Mouse (Mus musculus): ENCODE results near the gene Nol4l. TPM values are rescaled to one million over a fixed set of nuclear protein-coding genes. Genes with fewer than 3 reads are reported as not detected.
A peak's percentile ranks its signal among the peaks of the same experiment; 100 is the strongest.

The Nol4l gene
- polyA plus RNA-seq, 1 experiment from 2014 or later, result 25.6 TPM

- 71% methylated on average over 4 of the region's 4 CpGs for WGBS
- peaks cover 28% of the 10 kb centered on the region for H3K4me1 ChIP-seq (replicated peaks)
- H3K9ac ChIP-seq, result no peak overlapping the region
- no peaks in the 10 kb centered on the region for H3K36me3 ChIP-seq
- no peak overlapping the region for H3K4me2 ChIP-seq (replicated peaks)
- H3K27ac ChIP-seq, result no peak overlapping the region
- H3K27me3 ChIP-seq (replicated peaks), result no peaks in the 10 kb centered on the region
- no peak overlapping the region for H3K4me3 ChIP-seq (replicated peaks)
- H3K9me3 ChIP-seq, result no peaks in the 10 kb centered on the region
- ATAC-seq, result no peak
These were observed 27.5 kb upstream of the Nol4l start for GRCm38 (mm10) chr2:153557259-153557658.

- no peak for ATAC-seq
- Histone ChIP-seq H3K9me3 (no peaks in the 10 kb centered on the region), H3K36me3 (no peaks in the 10 kb centered on the region), H3K4me1 (replicated peaks) (peaks cover 21% of the 10 kb centered on the region), H3K4me2 (replicated peaks) (no peak overlapping the region), H3K27ac (no peak overlapping the region), H3K4me3 (replicated peaks) (no peak overlapping the region), H3K27me3 (replicated peaks) (no peaks in the 10 kb centered on the region), H3K9ac (no peak overlapping the region)
- WGBS, result 50% methylated on average over 9 of the region's 9 CpGs
These were observed 26.4 kb upstream of the Nol4l start for GRCm38 (mm10) chr2:153556208-153556607.

GRCm38 (mm10) chr2:153554543-153554942 is 24.8 kb upstream of the Nol4l start:
- no peak overlapping the region for H3K4me2 ChIP-seq (replicated peaks)
- H3K9me3 ChIP-seq, result no peaks in the 10 kb centered on the region
- H3K27me3 ChIP-seq (replicated peaks), result no peaks in the 10 kb centered on the region
- H3K9ac ChIP-seq, result no peak overlapping the region
- no peak overlapping the region for H3K27ac ChIP-seq
- ATAC-seq, result no peak
- 80% methylated on average over 7 of the region's 7 CpGs for WGBS
- H3K4me1 ChIP-seq (replicated peaks), result peaks cover 6% of the 10 kb centered on the region; the same call in 1 of the 2 replicates
- no peak overlapping the region for H3K4me3 ChIP-seq (replicated peaks)
- no peaks in the 10 kb centered on the region for H3K36me3 ChIP-seq

DNA sequence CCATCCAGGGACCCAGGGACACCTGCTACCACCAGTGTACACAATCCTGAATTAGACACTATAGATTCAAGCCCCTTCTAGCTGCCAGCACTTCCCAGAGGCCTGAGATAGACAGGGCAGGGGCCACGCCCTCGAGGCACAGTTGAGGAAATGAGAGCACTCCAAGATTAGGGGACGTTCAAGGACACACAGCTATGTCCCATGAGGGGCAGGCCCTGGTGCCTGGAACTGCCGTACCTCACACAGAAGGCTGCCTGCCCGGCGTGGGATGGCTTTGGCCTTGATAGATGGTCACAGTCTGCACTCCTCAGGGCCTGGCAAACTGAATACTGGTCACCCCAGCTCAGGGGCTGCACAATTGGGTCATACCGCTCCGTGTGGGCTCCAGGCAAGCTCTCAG is 19.7 kb upstream of the Nol4l start:
- Histone ChIP-seq H3K27me3 (replicated peaks) (no peaks in the 10 kb centered on the region), H3K4me2 (replicated peaks) (no peak overlapping the region), H3K4me1 (replicated peaks) (peaks cover 22% of the 10 kb centered on the region), H3K9me3 (no peaks in the 10 kb centered on the region), H3K9ac (no peak overlapping the region), H3K27ac (no peak overlapping the region), H3K36me3 (no peaks in the 10 kb centered on the region), H3K4me3 (replicated peaks) (no peak overlapping the region)
- 55% methylated on average over 8 of the region's 8 CpGs for WGBS
- peak; percentile 61 for ATAC-seq

DNA sequence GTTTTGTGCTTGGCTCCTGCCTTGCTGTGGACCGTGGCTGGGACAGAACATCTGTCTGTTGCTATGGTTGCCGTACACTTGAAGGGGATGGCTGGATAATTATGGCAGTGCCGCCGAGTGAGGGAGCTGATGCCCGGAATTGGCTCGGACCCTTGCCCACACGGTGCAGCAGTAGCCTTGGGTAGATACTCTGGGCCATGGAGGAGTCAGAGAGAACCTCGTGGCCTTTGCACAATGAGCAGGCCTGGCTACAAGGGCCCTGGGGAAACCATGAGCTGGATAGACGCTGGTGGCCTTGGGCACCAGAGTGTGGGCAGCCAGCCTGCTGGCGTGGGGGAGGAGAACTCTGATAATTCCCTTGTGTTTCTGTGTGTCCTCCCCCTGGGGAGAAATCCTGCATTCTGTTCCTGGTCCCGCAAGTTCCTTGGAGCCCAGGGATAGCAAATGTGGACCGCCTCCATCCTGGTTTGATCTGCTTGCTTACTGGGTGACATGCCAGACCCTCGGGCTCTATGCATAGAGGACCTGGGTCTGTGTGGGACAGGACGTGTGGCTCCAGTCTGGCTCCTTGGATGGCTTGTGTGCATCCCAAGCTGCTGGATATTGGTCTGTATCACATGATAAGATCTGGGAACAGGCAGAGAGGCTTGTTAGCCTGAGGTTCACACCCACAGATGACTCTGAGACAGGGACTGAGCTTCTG is 18.6 kb upstream of the Nol4l start:
- no peak; the same call in 1 of the 2 replicates for ATAC-seq
- Histone ChIP-seq H3K4me2 (replicated peaks) (no peak overlapping the region), H3K4me3 (replicated peaks) (no peak overlapping the region), H3K9me3 (no peaks in the 10 kb centered on the region), H3K9ac (no peak overlapping the region), H3K36me3 (no peaks in the 10 kb centered on the region), H3K27ac (no peak overlapping the region), H3K4me1 (replicated peaks) (peaks cover 22% of the 10 kb centered on the region), H3K27me3 (replicated peaks) (no peaks in the 10 kb centered on the region)
- WGBS, result 33% methylated on average over 14 of the region's 14 CpGs

DNA sequence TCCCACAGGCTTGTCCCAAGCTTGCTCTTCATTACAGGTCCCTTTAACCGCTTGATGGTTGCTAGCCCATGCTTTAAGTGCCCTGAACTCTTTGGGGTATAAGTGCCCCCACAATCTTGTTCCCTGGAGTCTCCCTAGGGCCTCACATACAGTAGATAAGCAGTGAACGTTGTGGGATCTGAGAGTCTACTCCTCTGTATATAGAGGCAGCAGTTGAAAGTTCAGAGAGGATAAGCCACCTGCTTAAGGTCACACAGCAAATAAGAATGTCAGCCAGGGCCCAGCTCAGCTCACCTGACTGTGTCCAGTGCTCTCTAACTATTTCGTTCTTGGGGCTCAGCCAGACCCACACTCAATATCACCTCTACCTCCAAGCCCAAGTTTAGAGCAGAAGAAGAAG is 17.9 kb upstream of the Nol4l start:
- no peaks in the 10 kb centered on the region for H3K9me3 ChIP-seq
- no peak overlapping the region for H3K4me2 ChIP-seq (replicated peaks)
- peaks cover 22% of the 10 kb centered on the region for H3K4me1 ChIP-seq (replicated peaks)
- no peak overlapping the region for H3K9ac ChIP-seq
- H3K4me3 ChIP-seq (replicated peaks), result no peak overlapping the region
- H3K27ac ChIP-seq, result no peak overlapping the region
- H3K27me3 ChIP-seq (replicated peaks), result no peaks in the 10 kb centered on the region
- 0 out of 2 replicates have a peak, but pooled peaks have one; percentile 4 for ATAC-seq
- WGBS, result 65% methylated on average over 3 of the region's 3 CpGs
- no peaks in the 10 kb centered on the region for H3K36me3 ChIP-seq

GRCm38 (mm10) chr2:153546972-153547371 is 17.2 kb upstream of the Nol4l start:
- 43% methylated on average over 4 of the region's 4 CpGs for WGBS
- peak; percentile 64 for ATAC-seq
- H3K4me2 ChIP-seq (replicated peaks), result peak overlapping the region; percentile 29
- H3K27me3 ChIP-seq (replicated peaks), result no peaks in the 10 kb centered on the region
- H3K4me3 ChIP-seq (replicated peaks), result no peak overlapping the region
- no peak overlapping the region for H3K9ac ChIP-seq
- H3K9me3 ChIP-seq, result no peaks in the 10 kb centered on the region
- no peaks in the 10 kb centered on the region for H3K36me3 ChIP-seq
- peak overlapping the region; percentile 28; the same call in 1 of the 2 replicates for H3K27ac ChIP-seq
- peaks cover 22% of the 10 kb centered on the region for H3K4me1 ChIP-seq (replicated peaks)

GRCm38 (mm10) chr2:153546471-153546870 is 16.7 kb upstream of the Nol4l start:
- no peak overlapping the region; the same call in 1 of the 2 replicates for H3K9ac ChIP-seq
- H3K27ac ChIP-seq, result peak overlapping the region; percentile 28; the same call in 1 of the 2 replicates
- no peaks in the 10 kb centered on the region for H3K36me3 ChIP-seq
- no peak overlapping the region for H3K4me3 ChIP-seq (replicated peaks)
- peaks cover 22% of the 10 kb centered on the region for H3K4me1 ChIP-seq (replicated peaks)
- WGBS, result 20% methylated on average over 5 of the region's 5 CpGs
- H3K9me3 ChIP-seq, result no peaks in the 10 kb centered on the region
- H3K4me2 ChIP-seq (replicated peaks), result peak overlapping the region; percentile 29
- peak; percentile 45 for ATAC-seq
- no peaks in the 10 kb centered on the region for H3K27me3 ChIP-seq (replicated peaks)

DNA sequence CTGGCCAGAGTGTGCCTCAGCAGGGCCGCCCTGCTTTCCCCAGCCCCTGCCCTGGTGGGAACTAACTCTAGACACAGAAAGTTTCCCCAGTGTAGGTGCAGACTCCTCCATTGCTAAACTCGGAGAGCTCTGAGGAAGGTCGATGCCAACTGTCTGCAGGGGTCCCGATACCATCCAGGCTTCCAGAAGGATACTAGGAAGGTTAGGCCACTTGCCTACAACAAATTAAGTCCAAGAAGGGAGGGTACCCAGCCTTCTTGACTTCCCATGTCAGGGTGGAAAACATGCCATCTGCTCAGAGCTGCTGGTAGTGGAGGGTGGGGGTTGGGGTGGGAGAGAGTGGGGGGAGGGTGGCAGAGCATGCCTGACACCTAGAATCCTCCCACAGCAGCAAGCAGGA is 15.0 kb upstream of the Nol4l start:
- Histone ChIP-seq H3K27ac (no peak overlapping the region), H3K4me1 (replicated peaks) (peaks cover 22% of the 10 kb centered on the region), H3K4me3 (replicated peaks) (no peak overlapping the region), H3K9ac (no peak overlapping the region), H3K4me2 (replicated peaks) (no peak overlapping the region), H3K36me3 (no peaks in the 10 kb centered on the region), H3K27me3 (replicated peaks) (no peaks in the 10 kb centered on the region), H3K9me3 (no peaks in the 10 kb centered on the region)
- 62% methylated on average over 4 of the region's 4 CpGs for WGBS
- ATAC-seq, result no peak

DNA sequence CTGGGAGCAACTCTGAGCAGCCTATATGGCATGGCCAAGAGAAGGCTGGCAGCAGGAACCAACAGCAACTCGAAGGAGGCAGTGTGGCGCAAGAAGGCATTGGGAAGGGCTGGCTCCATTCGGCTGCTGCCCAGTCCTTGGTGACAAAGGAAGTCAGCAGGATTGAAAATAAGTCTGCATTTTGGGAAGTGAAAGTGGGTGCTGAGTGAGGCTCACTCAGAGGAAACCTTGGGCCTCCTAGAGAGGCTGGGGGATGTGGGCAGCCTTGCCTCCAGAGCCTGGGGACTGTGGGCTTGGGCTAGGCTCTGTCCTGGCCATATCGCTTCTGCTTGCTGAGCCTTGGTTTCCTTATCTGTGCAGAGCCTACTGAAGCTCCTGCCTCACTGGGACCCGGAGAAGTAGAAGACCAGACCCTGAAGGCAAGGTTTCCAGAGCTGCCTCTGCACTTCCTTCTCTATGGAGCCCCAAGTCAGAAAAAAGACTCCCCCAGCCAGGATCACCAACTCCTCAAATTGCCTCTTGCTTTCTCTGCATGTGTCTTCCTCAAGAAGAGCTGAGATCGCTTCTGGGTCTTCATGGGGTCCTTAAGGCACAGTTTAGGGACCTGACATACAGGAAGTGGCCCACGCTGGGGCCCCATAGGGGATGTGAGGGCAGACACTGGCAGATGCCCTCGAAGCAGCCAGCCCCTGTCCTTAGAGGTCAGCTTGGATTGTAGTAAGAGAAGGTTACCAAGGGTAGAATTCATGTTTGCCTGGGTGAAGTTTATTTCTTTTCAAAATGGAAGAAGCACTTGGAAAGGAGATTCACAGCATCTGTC is 14.3 kb upstream of the Nol4l start:
- no peak overlapping the region for H3K4me3 ChIP-seq (replicated peaks)
- H3K4me1 ChIP-seq (replicated peaks), result peaks cover 17% of the 10 kb centered on the region
- no peaks in the 10 kb centered on the region for H3K36me3 ChIP-seq
- no peak overlapping the region for H3K27ac ChIP-seq
- no peaks in the 10 kb centered on the region for H3K9me3 ChIP-seq
- no peak overlapping the region for H3K9ac ChIP-seq
- ATAC-seq, result no peak
- H3K27me3 ChIP-seq (replicated peaks), result no peaks in the 10 kb centered on the region
- H3K4me2 ChIP-seq (replicated peaks), result no peak overlapping the region
- WGBS, result 73% methylated on average over 8 of the region's 8 CpGs

DNA sequence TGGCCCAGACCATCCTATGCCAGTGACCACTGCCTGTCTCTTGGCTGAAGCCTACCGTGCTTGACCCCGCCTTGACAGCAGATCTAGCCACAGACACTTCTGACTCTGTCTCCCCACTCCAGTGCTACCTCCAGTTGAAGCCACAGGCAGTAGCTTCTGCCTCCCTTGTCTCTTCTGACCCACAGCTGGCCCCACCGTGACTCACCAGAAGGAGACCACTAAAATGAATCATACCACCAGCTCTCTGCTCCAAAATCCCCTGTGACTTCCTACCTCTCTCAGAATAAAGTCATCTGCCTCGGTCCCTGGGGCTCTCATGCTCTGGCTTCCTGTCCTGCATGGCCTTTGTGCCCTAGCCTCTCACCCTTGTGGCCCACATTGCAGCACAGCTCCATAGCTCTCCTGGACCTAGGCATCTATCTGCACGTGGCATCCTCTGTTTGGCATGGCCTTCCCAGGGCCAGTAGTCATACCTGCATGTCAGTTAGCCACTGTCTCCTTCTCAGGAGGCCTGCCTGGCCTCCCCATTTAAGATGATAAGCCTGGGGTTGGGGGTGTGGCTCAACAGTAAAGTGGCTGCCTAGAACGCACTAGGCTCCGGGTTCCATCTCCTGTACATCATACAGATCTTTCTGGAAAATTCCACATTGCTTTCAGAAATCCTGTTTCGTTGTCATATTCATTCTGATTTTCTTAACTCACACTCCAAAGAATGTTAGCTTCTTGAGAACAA is 13.3 kb upstream of the Nol4l start:
- Histone ChIP-seq H3K27me3 (replicated peaks) (no peaks in the 10 kb centered on the region), H3K4me1 (replicated peaks) (peaks cover 11% of the 10 kb centered on the region), H3K4me2 (replicated peaks) (no peak overlapping the region), H3K9ac (no peak overlapping the region), H3K36me3 (no peaks in the 10 kb centered on the region), H3K9me3 (no peaks in the 10 kb centered on the region), H3K27ac (no peak overlapping the region), H3K4me3 (replicated peaks) (no peak overlapping the region)
- 82% methylated on average over 8 of the region's 8 CpGs for WGBS
- ATAC-seq, result no peak

- H3K4me2 ChIP-seq (replicated peaks), result no peak overlapping the region
- H3K9me3 ChIP-seq, result no peaks in the 10 kb centered on the region
- no peak overlapping the region for H3K27ac ChIP-seq
- H3K36me3 ChIP-seq, result no peaks in the 10 kb centered on the region
- no peak for ATAC-seq
- H3K27me3 ChIP-seq (replicated peaks), result no peaks in the 10 kb centered on the region
- no peaks in the 10 kb centered on the region for H3K4me1 ChIP-seq (replicated peaks)
- no peak overlapping the region for H3K9ac ChIP-seq
- WGBS, result 86% methylated on average over 3 of the region's 3 CpGs
- H3K4me3 ChIP-seq (replicated peaks), result no peak overlapping the region
These were observed 9.1 kb upstream of the Nol4l start for GRCm38 (mm10) chr2:153538898-153539297.

Data from intestine, embryonic 15.5 days (tissue).